Mouse (Mus musculus) CH12.LX (cell line): ENCODE results near the gene Smim7. TPM values are rescaled to one million over a fixed set of nuclear protein-coding genes. Genes with fewer than 3 reads are reported as not detected.

Experiments used
- DNase-seq: peaks from one replicate; pipeline ENCODE4 v3.0.0-alpha.2; 2013; ENCODE audit errors: extremely low read depth
- H3K27ac ChIP-seq: 2 replicates; pipeline ENCODE4 v1.5.1; 2012; ENCODE audit warnings: low read depth, mild to moderate bottlenecking, control low read depth, moderate library complexity; ENCODE audit not compliant: insufficient read depth
- H3K27me3 ChIP-seq: replicated peaks from 2 replicates; pipeline ENCODE3; 2012; ENCODE audit warnings: inconsistent platforms
- H3K36me3 ChIP-seq, 2 experiments: replicated peaks in 1 of 2; 2 replicates each; pipeline versions ENCODE3 to v1.6.1; 2012; ENCODE audit warnings: inconsistent platforms in 1 of 2, low read length in 1 of 2, mild to moderate bottlenecking in 1 of 2, mixed read lengths in 1 of 2, moderate library complexity in 1 of 2; ENCODE audit not compliant: control insufficient read depth in 1 of 2, insufficient read depth in 1 of 2
- H3K4me1 ChIP-seq, 2 experiments: 2 replicates each; pipeline ENCODE4 v1.6.1; 2012; ENCODE audit warnings: inconsistent platforms in 1 of 2, moderate library complexity in 1 of 2; ENCODE audit not compliant: insufficient read depth in 2 of 2, control insufficient read depth in 1 of 2
- H3K4me2 ChIP-seq: 2 replicates; pipeline ENCODE4 v1.6.1; 2012; ENCODE audit warnings: low read depth, mild to moderate bottlenecking, control low read depth; ENCODE audit not compliant: poor library complexity, insufficient read depth, severe bottlenecking
- H3K4me3 ChIP-seq, 3 experiments: fragments of 150-350 bp in 1 of 3; sonication (generic) in 1 of 3; replicated peaks in 1 of 3; 2 replicates each; pipeline versions ENCODE3 to v1.5.1; 2011 to 2012; ENCODE audit warnings: low read depth in 2 of 3, low read length in 2 of 3, mild to moderate bottlenecking in 2 of 3, moderate library complexity in 2 of 3, control low read depth in 1 of 3, improper control_type of control experiment in 1 of 3, inconsistent platforms in 1 of 3, mixed read lengths in 1 of 3; ENCODE audit not compliant: poor library complexity in 1 of 3
- H3K79me2 ChIP-seq: replicated peaks from 2 replicates; pipeline ENCODE4 v1.6.1; 2012; ENCODE audit warnings: mild to moderate bottlenecking, moderate library complexity; ENCODE audit not compliant: control insufficient read depth, poor library complexity, insufficient read depth, severe bottlenecking; ENCODE audit errors: extremely low read depth
- H3K9ac ChIP-seq: 2 replicates; pipeline ENCODE4 v1.6.1; 2012; ENCODE audit warnings: low read depth, mild to moderate bottlenecking, control low read depth, moderate library complexity; ENCODE audit not compliant: insufficient read depth
- H3K9me3 ChIP-seq: replicated peaks from 2 replicates; pipeline ENCODE3; 2012; ENCODE audit warnings: low read length, inconsistent platforms, mixed read lengths
- CHD1 ChIP-seq: IDR thresholded peaks from 2 replicates; pipeline ENCODE4 v1.6.1; 2012; ENCODE audit warnings: low read depth, low read length, improper control_type of control experiment, inconsistent platforms
- CTCF ChIP-seq, 2 experiments: IDR thresholded peaks in 1 of 2; conservative IDR thresholded peaks in 1 of 2; 2 replicates each; pipeline ENCODE4 v1.5.1; 2011 to 2012; ENCODE audit warnings: low read depth in 2 of 2, low read length in 2 of 2, improper control_type of control experiment in 1 of 2, inconsistent platforms in 1 of 2, mild to moderate bottlenecking in 1 of 2, moderate library complexity in 1 of 2
- HCFC1 ChIP-seq: IDR thresholded peaks from 2 replicates; pipeline ENCODE4 v1.6.1; 2012; ENCODE audit warnings: low read depth, mild to moderate bottlenecking, inconsistent platforms, low read length, improper control_type of control experiment
- JUN ChIP-seq: IDR thresholded peaks from 2 replicates; pipeline ENCODE4 v1.6.1; 2011; ENCODE audit warnings: low read depth, mild to moderate bottlenecking, low read length, improper control_type of control experiment, moderate library complexity; ENCODE audit not compliant: insufficient read depth
- MAFK ChIP-seq: IDR thresholded peaks from 2 replicates; pipeline ENCODE4 v1.6.1; 2011; ENCODE audit warnings: low read length, improper control_type of control experiment; ENCODE audit not compliant: insufficient replicate concordance
- MAZ ChIP-seq: IDR thresholded peaks from 2 replicates; pipeline ENCODE4 v1.6.1; 2012; ENCODE audit warnings: low read depth, mild to moderate bottlenecking, inconsistent platforms, low read length, improper control_type of control experiment, moderate library complexity
- NELFE ChIP-seq: IDR thresholded peaks from 2 replicates; pipeline ENCODE4 v1.6.1; 2011; ENCODE audit warnings: low read depth, low read length, improper control_type of control experiment
- PAX5 ChIP-seq: IDR thresholded peaks from 2 replicates; pipeline ENCODE4 v1.6.1; 2012; ENCODE audit warnings: low read length, inconsistent platforms, mixed read lengths
- POLR2AphosphoS2 ChIP-seq: IDR thresholded peaks from 2 replicates; pipeline ENCODE4 v1.6.1; 2011; ENCODE audit warnings: low read depth, low read length, improper control_type of control experiment
- RAD21 ChIP-seq: IDR thresholded peaks from 2 replicates; pipeline ENCODE4 v1.6.1; 2011; ENCODE audit warnings: low read depth, mild to moderate bottlenecking, low read length, improper control_type of control experiment, moderate library complexity
- SIN3A ChIP-seq: IDR thresholded peaks from 2 replicates; pipeline ENCODE4 v1.6.1; 2012; ENCODE audit warnings: low read length, improper control_type of control experiment, inconsistent platforms
- UBTF ChIP-seq: IDR thresholded peaks from 2 replicates; pipeline ENCODE4 v1.6.1; 2012; ENCODE audit warnings: low read depth, mild to moderate bottlenecking, inconsistent platforms, low read length, improper control_type of control experiment, moderate library complexity
- USF1 ChIP-seq: IDR thresholded peaks from 2 replicates; pipeline ENCODE4 v1.6.1; 2014; ENCODE audit warnings: low read depth, mild to moderate bottlenecking, inconsistent platforms, low read length, improper control_type of control experiment
- USF2 ChIP-seq: conservative IDR thresholded peaks from 2 replicates; pipeline ENCODE4 v1.6.1; 2011; ENCODE audit warnings: low read depth, low read length, improper control_type of control experiment
- ZNF384 ChIP-seq: IDR thresholded peaks from 2 replicates; pipeline ENCODE4 v1.6.1; 2012; ENCODE audit warnings: low read depth, low read length, improper control_type of control experiment, inconsistent platforms
- dilution Hi-C: fragments of 300-500 bp; cut with MboI; formaldehyde crosslinking; loops from 2 replicates; pipeline ENCODE4 v1.14.3; 2020; ENCODE audit warnings: low sequenced_read_pairs; ENCODE audit not compliant: extremely low pct_unique_long_range_greater_than_20kb, extremely low pct_ligation_motif_present
- in situ Hi-C: fragments of 300-500 bp; cut with MboI; formaldehyde crosslinking; loops from 3 replicates; pipeline ENCODE4 v1.14.3; 2019; ENCODE audit warnings: low sequenced_read_pairs, low pct_ligation_motif_present, low pct_unique_long_range_greater_than_20kb, mixed read lengths
- polyA plus RNA-seq: library from polyadenylated mRNA; unstranded; fragments of >175 nt; gene quantifications from 2 replicates; pipeline ENCODE4 v1.2.1, GENCODE M21; 2012; ENCODE audit warnings: low read depth; ENCODE audit not compliant: insufficient read length
- total RNA-seq, 2 experiments: library from RNA; depleted of rRNA; stranded (reverse); fragments of 300-350 nt in 1 of 2; fragments of >200 nt in 1 of 2; gene quantifications; 2 replicates each; pipeline ENCODE4 v1.2.3; 2012 to 2014

The Smim7 gene
- total and polyA plus RNA-seq, 3 experiments, result 37.7 to 70.3 (median 61.0) TPM

DNA sequence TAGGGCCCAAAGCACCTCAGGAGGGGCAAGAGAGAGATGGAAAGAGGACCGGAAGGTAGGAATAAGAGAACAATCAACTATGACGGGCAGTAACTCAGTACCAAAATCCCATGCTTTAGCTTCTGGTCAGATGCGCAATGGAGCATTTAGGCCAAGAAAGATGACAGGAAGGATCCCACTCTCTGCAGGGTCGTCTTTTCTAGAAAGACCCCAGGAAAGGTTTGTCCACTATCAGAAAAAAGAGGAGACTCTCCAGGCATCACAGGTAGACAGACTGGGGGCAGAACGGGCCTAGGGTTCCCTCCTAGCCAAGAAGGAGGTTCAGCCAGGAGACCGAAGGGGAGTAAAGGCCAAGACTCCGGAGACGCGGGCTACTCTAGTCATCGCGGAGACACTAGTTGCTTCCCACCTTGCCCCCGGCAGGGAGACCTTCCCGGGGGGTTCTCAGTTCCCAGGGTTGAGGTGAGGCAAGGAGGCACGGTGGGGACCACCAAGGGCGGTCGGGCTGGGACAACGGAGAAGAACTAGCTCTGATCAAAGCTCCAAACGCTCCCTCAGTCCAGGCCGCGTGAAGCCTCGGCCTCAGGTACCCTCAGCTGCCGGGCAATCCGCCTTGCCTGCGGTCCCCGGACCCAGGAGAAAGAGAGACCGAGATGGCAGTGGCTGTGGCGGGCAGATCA lies 23.6 kb downstream of the Smim7 start:
- H3K4me2 ChIP-seq, result peak overlapping the region; percentile 93
- DNase-seq, result peak; percentile 17
- H3K27ac ChIP-seq, result 0 out of 2 replicates have a peak overlapping the region, but pooled peaks have one; percentile 21
- H3K79me2 ChIP-seq, result peaks cover 56% of the 10 kb centered on the region
- in situ Hi-C loops (no loop called here), dilution Hi-C loops (no loop called here)
- peaks cover 13 to 48% of the 10 kb centered on the region in 2 experiments for H3K36me3 ChIP-seq
- no peaks in the 10 kb centered on the region for H3K9me3 ChIP-seq
- peaks cover 0 to 51% of the 10 kb centered on the region in 2 experiments; a peak in 2 of 4 replicates for H3K4me1 ChIP-seq
- peak overlapping the region; percentile 89 to 99 (median 95) for H3K4me3 ChIP-seq
- TF ChIP-seq HCFC1 (0 out of 2 replicates have a peak, but pooled peaks have one; percentile 8), NELFE (no peak), CHD1 (0 out of 2 replicates have a peak, but pooled peaks have one; percentile 17), UBTF (peak; percentile 98), SIN3A (peak; percentile 53)
- TF ChIP-seq, all 38 proteins: peak for 4
- no peaks in the 10 kb centered on the region for H3K27me3 ChIP-seq
- H3K9ac ChIP-seq, result peak overlapping the region; percentile 94

DNA sequence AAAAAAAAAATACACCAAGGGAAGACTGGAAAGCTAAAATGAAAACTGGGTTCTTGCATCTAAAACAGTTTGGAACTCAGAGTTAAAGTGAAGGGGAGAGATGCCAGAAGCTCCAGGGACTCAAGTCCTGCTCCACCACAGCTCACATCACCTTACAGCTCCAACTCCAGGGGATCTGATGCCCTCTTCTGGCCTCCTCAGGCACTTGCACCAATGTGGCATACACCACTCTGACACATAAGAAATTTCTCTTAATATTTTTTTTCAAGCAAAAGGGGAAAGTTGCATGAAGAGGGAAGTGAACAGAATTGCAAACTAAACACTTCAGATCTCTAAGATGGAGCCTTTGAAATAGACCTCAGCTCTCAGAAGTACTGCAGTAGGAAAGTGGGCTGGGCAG lies 31.7 kb downstream of the Smim7 start:
- in situ Hi-C loops, result no loop called here
- H3K27ac ChIP-seq, result no peak overlapping the region
- peaks cover 0 to 20% of the 10 kb centered on the region in 2 experiments; a peak in 1 of 4 replicates for H3K4me1 ChIP-seq
- peak; percentile 34 for DNase-seq
- H3K9me3 ChIP-seq, result no peaks in the 10 kb centered on the region
- TF ChIP-seq ZNF384, result 0 out of 2 replicates have a peak, but pooled peaks have one; percentile 37
- TF ChIP-seq CTCF (conservative IDR thresholded peaks at IDR 0.05 in 1 of 2, IDR thresholded peaks at IDR 0.05 in 1 of 2; ENCODE audit: low read depth in 2 of 2, low read length in 2 of 2), result peak in 1 of 2 experiments; percentile 33; a peak in 2 of 4 replicates
- TF ChIP-seq JUN, result no peak
- TF ChIP-seq RAD21, result peak; percentile 26
- no peak for TF ChIP-seq MAZ
- H3K9ac ChIP-seq, result no peak overlapping the region
- H3K27me3 ChIP-seq, result no peaks in the 10 kb centered on the region
- H3K36me3 ChIP-seq, result peaks cover 9 to 71% of the 10 kb centered on the region in 2 experiments
- H3K4me2 ChIP-seq, result no peak overlapping the region
- H3K4me3 ChIP-seq, result no peak overlapping the region
- dilution Hi-C loops, result no loop called here
- H3K79me2 ChIP-seq, result peaks cover 74% of the 10 kb centered on the region

DNA sequence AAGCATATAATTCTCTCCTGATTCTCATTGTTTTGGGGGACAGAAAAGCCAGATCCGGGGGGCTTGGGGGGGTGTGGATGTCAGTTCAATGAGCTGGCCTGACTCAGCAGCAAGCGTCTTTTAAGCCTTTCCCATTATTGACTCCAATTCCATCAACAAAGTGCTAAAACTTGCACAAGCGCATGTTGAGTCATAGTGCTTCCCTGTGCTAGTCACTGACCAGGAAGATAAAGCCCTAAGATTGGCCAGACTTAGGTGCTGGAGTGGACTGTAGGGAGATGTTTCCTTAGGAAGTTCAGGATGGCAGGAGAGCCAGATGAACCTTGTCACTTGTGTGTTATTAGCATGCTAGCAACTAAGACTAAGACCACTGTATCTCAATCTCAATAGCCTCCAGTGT lies 36.0 kb downstream of the Smim7 start:
- no peaks in the 10 kb centered on the region for H3K9me3 ChIP-seq
- no peak for DNase-seq
- in situ Hi-C loops, result no loop called here
- H3K79me2 ChIP-seq, result peaks cover 69% of the 10 kb centered on the region
- dilution Hi-C loops, result no loop called here
- TF ChIP-seq CHD1 (no peak), RAD21 (no peak), USF1 (no peak), POLR2AphosphoS2 (no peak), HCFC1 (no peak), PAX5 (no peak), SIN3A (no peak), ZNF384 (no peak), UBTF (no peak), USF2 (no peak), MAFK (no peak)
- no peak overlapping the region for H3K27ac ChIP-seq
- H3K27me3 ChIP-seq, result no peaks in the 10 kb centered on the region
- H3K36me3 ChIP-seq, result peaks cover 0 to 72% of the 10 kb centered on the region in 2 experiments
- no peak overlapping the region for H3K9ac ChIP-seq
- no peak overlapping the region for H3K4me2 ChIP-seq
- no peak overlapping the region for H3K4me3 ChIP-seq
- peaks cover 3 to 31% of the 10 kb centered on the region in 2 experiments for H3K4me1 ChIP-seq
